Mouse (Mus musculus) gastrocnemius, adult 18-20 months (tissue): ENCODE data around the gene Oasl2. TPM values are rescaled to one million over a fixed set of nuclear protein-coding genes. Genes with fewer than 3 reads are reported as not detected.
A peak's percentile ranks its signal among the peaks of the same experiment; 100 is the strongest.
"Not testable (repeated sequence)": the region's sequence is repeated elsewhere in the genome, so short reads cannot be mapped to it uniquely, and the experiment has no call there.

Experiments used
- DNase-seq: peaks from one replicate; pipeline ENCODE4 v3.0.0; 2021; ENCODE audit warnings: low spot score
- total RNA-seq, 2 experiments: library from RNA; stranded (reverse); gene quantifications; 2 replicates each; pipeline ENCODE4 v1.2.3; 2021

Gene Oasl2
- total RNA-seq, 2 experiments from 2014 or later: 0.43 to 1.3 TPM

DNA sequence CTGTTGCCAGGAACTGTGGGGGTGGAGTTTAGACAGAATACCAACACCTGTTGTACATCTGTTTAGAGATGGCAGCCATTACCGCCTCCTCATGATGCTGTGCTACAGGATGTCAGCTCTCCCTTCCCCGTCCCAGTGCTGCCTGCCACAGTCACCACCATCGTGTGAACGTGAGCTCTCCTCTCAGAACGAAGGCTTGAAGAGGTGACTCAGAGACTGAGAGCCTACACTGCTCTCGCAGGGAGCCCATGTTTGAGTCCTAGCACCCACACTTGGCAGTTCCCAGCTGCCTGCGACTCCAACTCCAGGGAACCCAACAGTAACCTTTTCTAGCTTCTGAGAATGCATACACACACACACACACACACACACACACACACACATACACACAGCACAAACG is 18.1 kb downstream of the Oasl2 start:
- no peak for DNase-seq

- DNase-seq: no peak
These were observed 19.1 kb downstream of the Oasl2 start for GRCm38 (mm10) chr5:114915854-114916253.

DNA sequence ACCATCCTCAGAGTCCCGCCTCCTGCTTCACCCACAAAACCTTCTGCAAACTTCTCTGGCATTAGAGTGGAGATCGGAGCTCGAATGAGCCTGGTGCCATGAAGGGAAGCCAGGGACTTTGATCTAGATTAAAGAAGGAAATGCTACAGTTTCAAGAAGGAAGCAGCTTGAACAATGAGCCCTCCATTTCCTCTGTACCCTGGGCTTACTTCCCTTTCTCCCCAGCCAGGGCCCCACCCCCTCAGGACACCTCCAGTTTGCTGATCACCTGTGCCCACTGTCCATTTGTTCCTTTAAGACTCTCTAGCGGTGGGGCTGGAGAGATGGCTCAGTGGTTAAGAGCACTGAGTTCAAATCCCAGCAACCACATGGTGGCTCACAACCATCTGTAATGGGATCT is 20.0 kb downstream of the Oasl2 start:
- DNase-seq: no peak

GRCm38 (mm10) chr5:114917357-114917756 is 20.6 kb downstream of the Oasl2 start:
- DNase-seq: not testable (repeated sequence)

GRCm38 (mm10) chr5:114921551-114922365 is 25.0 kb downstream of the Oasl2 start:
- no peak for DNase-seq

GRCm38 (mm10) chr5:114922366-114922731 is 25.6 kb downstream of the Oasl2 start:
- DNase-seq: no peak

GRCm38 (mm10) chr5:114922998-114923473 is 26.3 kb downstream of the Oasl2 start, which contains the start of gene Oasl1:
Gene Oasl1, plus strand, starts transcription at chr5:114923240.
- DNase-seq: peak; percentile 51

DNA sequence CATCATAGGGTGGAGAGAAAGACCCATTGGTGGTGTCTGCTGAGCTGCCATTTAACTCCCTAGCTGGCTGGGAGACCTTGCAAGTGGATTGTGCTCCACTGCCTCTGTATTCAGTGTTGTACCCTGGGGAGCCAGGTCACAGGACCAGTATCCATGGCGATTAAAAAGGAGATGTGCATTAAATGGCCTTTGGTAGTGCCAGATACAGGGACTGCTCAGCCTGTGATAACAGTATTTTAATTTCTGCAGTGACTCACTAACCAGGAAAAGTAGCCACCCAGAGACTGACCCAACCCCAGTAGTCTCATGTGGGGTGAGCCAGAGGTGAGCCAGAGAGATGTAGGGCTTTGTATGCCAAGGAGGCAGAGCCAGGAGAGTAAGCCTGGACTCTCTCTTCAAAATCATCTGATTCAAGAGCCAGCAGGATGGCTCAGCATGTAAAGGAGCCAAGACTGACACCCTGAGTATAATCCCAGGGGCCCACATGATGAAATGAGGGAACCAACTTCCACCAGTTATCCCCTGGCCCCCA is 29.5 kb downstream of the Oasl2 start:
- DNase-seq: no peak

GRCm38 (mm10) chr5:114926753-114927152 is 30.0 kb downstream of the Oasl2 start:
- no peak for DNase-seq

GRCm38 (mm10) chr5:114931626-114932025 is 34.9 kb downstream of the Oasl2 start:
- no peak for DNase-seq

DNA sequence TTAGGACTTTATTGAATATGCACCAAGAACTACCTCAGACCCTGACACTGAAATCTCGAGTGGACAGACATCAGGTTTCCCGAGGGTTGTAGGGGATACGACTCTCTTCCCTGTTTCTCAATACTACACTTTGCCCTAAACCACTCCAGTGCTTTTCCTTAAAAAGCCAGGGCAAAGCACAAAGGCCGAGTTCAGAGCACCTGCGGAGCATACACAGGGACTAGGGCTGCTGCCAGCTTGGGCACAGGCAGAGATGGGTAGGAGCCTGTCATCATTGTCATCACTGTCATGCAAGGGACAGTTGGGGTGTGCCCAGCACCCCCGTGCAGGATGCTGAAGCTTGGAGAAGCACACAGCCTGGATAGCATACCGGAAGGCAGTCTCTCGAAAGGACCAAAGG is 36.5 kb downstream of the Oasl2 start:
- DNase-seq: no peak

GRCm38 (mm10) chr5:114935838-114936237 is 39.1 kb downstream of the Oasl2 start:
- DNase-seq: no peak

GRCm38 (mm10) chr5:114941138-114941537 is 44.4 kb downstream of the Oasl2 start:
- DNase-seq: not testable (repeated sequence)

DNA sequence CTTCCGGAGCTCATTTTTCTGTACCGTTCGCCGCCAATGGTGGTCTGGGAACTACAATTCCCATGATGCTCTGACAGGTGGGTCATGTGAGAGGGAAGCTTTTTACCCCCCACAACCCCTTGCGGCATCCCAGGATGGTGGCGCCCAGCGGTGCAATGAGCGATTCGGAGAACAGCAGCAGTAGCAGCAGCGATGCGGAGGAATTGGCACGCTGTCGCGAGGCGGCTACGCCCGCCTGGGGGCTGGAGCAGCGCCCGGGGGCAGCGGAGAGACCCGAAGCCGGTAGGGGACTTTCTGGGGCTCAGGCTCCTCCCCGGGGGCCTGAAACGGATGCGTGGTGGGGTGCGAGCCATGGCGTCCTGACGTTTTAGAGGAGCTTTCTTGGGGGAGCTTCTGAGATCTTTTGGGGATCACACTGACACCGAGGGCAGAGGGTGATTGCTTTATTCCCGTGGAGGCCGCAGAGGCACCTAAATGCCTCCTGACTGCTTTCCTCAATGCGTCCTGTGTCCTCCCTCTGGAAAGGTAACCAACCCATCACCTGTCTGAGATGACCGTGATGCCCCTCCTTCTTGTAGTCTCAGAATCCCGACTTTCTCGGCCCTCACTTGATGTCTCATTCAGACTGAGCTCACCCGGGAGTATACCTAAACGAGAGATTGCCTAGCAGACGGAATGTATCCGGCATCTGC is 45.5 kb downstream of the Oasl2 start, which contains the start of gene 2210016L21Rik:
TSS of gene 2210016L21Rik (plus strand) at position 85 of the 692 bp plus-strand sequence.
- DNase-seq: peak; percentile 88

DNA sequence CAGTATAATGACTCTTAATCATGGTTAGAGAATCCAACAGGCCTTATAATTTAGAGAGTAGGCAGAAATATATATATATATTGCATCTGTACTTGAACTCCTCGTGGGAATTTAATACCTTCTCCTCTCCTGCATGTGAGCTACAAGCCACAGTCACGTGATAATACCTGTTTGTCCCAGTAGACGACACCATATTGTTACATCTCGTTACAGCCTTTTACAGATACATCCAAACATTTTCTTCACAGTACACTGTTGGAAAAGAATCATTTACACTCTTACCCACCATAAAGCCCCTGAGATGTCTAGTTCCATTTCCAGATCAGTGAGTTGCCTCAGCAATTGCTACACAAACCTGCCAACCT is 46.0 kb downstream of the Oasl2 start:
- DNase-seq: no peak

- DNase-seq: no peak
These were observed 48.3 kb downstream of the Oasl2 start for GRCm38 (mm10) chr5:114945072-114945471.

DNA sequence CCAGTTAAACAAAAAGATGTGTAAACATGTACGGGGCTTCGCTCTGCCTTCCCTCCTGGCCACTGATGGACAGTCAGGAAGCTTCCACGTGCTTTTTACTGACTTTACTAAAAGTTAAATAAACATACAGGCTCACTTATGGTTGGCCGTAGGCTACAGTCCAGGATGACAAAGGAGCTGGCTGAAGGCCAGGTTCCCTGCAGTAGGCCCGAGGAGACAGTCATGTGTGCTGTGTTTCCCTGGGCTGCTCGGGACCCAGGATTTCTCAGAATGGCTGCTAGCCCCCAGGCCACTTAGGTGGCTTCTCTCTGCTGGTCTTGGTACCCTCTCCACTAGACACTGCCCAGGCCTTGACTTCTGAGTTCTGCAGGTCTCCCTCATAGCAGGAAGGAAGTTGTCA is 52.2 kb downstream of the Oasl2 start:
- no peak for DNase-seq

DNA sequence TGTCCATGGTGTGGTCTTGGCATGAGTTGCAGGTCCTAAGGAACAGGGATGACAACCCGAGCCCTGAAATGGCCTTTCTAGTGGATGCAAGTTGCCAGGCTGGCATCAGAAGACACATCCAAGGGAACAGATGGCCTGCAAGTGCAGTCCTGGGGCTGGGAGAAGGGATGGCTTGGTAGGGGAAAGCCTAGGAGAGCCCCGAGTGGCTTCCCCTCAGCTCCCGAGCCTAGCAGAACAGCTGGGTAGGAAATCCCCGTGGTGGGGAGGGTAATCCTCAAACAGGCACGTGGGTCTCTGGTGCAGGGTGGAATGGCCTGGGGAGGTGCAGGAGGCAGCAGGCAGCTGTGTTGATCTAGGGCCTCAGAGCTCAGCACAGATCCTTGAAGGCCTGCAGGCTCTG is 52.6 kb downstream of the Oasl2 start:
- no peak for DNase-seq

GRCm38 (mm10) chr5:114949812-114950211 is 53.1 kb downstream of the Oasl2 start:
- no peak for DNase-seq

- no peak for DNase-seq
These were observed 53.9 kb downstream of the Oasl2 start for GRCm38 (mm10) chr5:114950669-114951068.

GRCm38 (mm10) chr5:114951279-114951880 is 54.6 kb downstream of the Oasl2 start:
- no peak for DNase-seq

GRCm38 (mm10) chr5:114953326-114953725 is 56.6 kb downstream of the Oasl2 start:
- no peak for DNase-seq
